Mouse (Mus musculus) testis, adult 2 months (tissue): Measurements from ENCODE around the gene Plvap.

Experiments
- CTCF ChIP-seq: fragments of 200-500 bp; IDR thresholded peaks from 2 replicates; pipeline ENCODE4 v1.5.1; 2012; ENCODE audit warnings: low read depth, mild to moderate bottlenecking, inconsistent platforms, low read length, moderate library complexity; ENCODE audit not compliant: control insufficient read depth, insufficient read depth, insufficient replicate concordance
- POLR2A ChIP-seq: fragments of 200-500 bp; IDR thresholded peaks from 2 replicates; pipeline ENCODE4 v1.6.1; 2012; ENCODE audit warnings: low read depth, mild to moderate bottlenecking, inconsistent platforms, low read length, moderate library complexity; ENCODE audit not compliant: control insufficient read depth

- TF ChIP-seq CTCF (peak; percentile 75; the same call in 1 of the 2 replicates), POLR2A (no peak)
Observed at GRCm38 (mm10) chr8:71495039-71495438, 16.5 kb downstream of the Plvap start.
